In genomic region chr10:83654591-83654990, GRCm38 (mm10) we compare ENCODE assay signal across 21 mouse cellular contexts. TPM values are rescaled to one million over a fixed set of nuclear protein-coding genes. Genes with fewer than 3 reads are reported as not detected.
DNase-seq lines count a peak whose midpoint lies in the region; TF ChIP-seq lines count a peak whose summit lies in the region.
"Had no signal": no experiment of that assay in that cellular context is flagged by ENCODE, and none has a peak within 500 bp of the region (broad histone marks: within the 10 kb centered on the region; RNA-seq: fewer than 3 reads in every experiment).

No protein-coding gene starts in this region.

- H3K4me3 ChIP-seq in layer of hippocampus, adult 2 months = no peak overlapping the region
- H3K4me3 ChIP-seq: forebrain, embryonic 10.5 days; heart, embryonic 12.5 days; hindbrain, embryonic 10.5 days; myocyte; neural tube, embryonic 13.5 days had no signal

- peak overlapping the region; percentile 36; the same call in 1 of the 2 replicates for H3K27ac ChIP-seq in layer of hippocampus, adult 2 months
- H3K27ac ChIP-seq: forebrain, embryonic 10.5 days; hindbrain, embryonic 10.5 days; hindbrain, postnatal 0 days; macrophage; neural tube, embryonic 13.5 days had no signal

- DNase-seq in cerebellum, adult 11-12 months = peak; percentile 25
- DNase-seq in cerebellum, adult 11 months = no peak
- no peak for DNase-seq in layer of hippocampus, adult 2 months (ENCODE audit: low spot score in 2 of 2)
- DNase-seq in layer of hippocampus, adult 11-12 months (ENCODE audit: low spot score) = no peak
- peak; percentile 32 for DNase-seq in Muller cell, postnatal 12 days (ENCODE audit: inconsistent ontology term)
- DNase-seq in adrenal gland, postnatal 25 days = peak; percentile 59
- DNase-seq in lung, postnatal 36 days = no peak
- DNase-seq: gastrocnemius, postnatal 10 days; heart, postnatal 10 days; kidney, adult 9 months; kidney, postnatal 25 days; right cerebral cortex, postnatal 25 days; spleen, adult 18-20 months; thymus, postnatal 14 days had no signal

- TF ChIP-seq CTCF in layer of hippocampus, adult 2 months (conservative IDR thresholded peaks at IDR 0.05) = no peak

RNA-seq across cellular contexts. Expression of gene Appl2, which starts 6.1 kb away (rescaled TPM):
- 10 to 100 TPM; 81.1 to 95.5 TPM for total RNA-seq in layer of hippocampus, adult 2 months (2021)
- total RNA-seq in adrenal gland, postnatal 25 days (2021) = 181 and 261 TPM in 2 replicates

Comparison
In these comparisons a context has a peak if more than half of its experiments do, and no peak if none do; other contexts are left out.
1. DNase-seq: peak in cerebellum, adult 11-12 months (single experiment), Muller cell, postnatal 12 days (single experiment) and adrenal gland, postnatal 25 days (single experiment); none in cerebellum, adult 11 months (single experiment), layer of hippocampus, adult 2 months (0 of 2), layer of hippocampus, adult 11-12 months (single experiment) and lung, postnatal 36 days (single experiment).